In genomic region chr10:126972051-126972725, GRCm38 (mm10) we compare ENCODE assay signal across 7 mouse cellular contexts. TPM values are rescaled to one million over a fixed set of nuclear protein-coding genes. Genes with fewer than 3 reads are reported as not detected.
DNase-seq lines count a peak whose midpoint lies in the region; ATAC-seq lines count a peak whose summit lies in the region.

No protein-coding gene starts in this region.

- no peak overlapping the region for H3K4me3 ChIP-seq in forebrain, embryonic 16.5 days (replicated peaks; ENCODE audit: low read length)
- no peak overlapping the region for H3K4me3 ChIP-seq in intestine, embryonic 14.5 days (ENCODE audit: low read depth, low read length)
- no peak overlapping the region for H3K4me3 ChIP-seq in liver, embryonic 15.5 days (replicated peaks)
- no peak overlapping the region for H3K4me3 ChIP-seq in neural tube, embryonic 15.5 days (replicated peaks)

- 0 out of 2 replicates have a peak overlapping the region, but pooled peaks have one; percentile 27 for H3K4me2 ChIP-seq in forebrain, embryonic 16.5 days (ENCODE audit: low read length)
- H3K4me2 ChIP-seq in intestine, embryonic 14.5 days (ENCODE audit: low read length) = peak overlapping the region; percentile 25
- no peak overlapping the region; the same call in 1 of the 2 replicates for H3K4me2 ChIP-seq in liver, embryonic 15.5 days
- H3K4me2 ChIP-seq in neural tube, embryonic 15.5 days = peak overlapping the region; percentile 22

- H3K27ac ChIP-seq in forebrain, embryonic 16.5 days (ENCODE audit: low read length) = no peak overlapping the region
- H3K27ac ChIP-seq in intestine, embryonic 14.5 days (ENCODE audit: low read depth) = peak overlapping the region; percentile 87
- peak overlapping the region; percentile 45; the same call in 1 of the 2 replicates for H3K27ac ChIP-seq in liver, embryonic 15.5 days (replicated peaks)
- no peak overlapping the region for H3K27ac ChIP-seq in neural tube, embryonic 15.5 days (replicated peaks)

- peak; percentile 54; the same call in 1 of the 2 replicates for ATAC-seq in forebrain, embryonic 16.5 days
- peak; percentile 90 for ATAC-seq in intestine, embryonic 14.5 days (replicated peaks; ENCODE audit: low FRiP score, low TSS enrichment, low read depth)
- ATAC-seq in liver, embryonic 15.5 days (ENCODE audit: insufficient read depth) = peak; percentile 70
- no peak; the same call in 1 of the 2 replicates for ATAC-seq in neural tube, embryonic 15.5 days (ENCODE audit: low FRiP score)

- peaks cover 9% of the 10 kb centered on the region for H3K4me1 ChIP-seq in forebrain, embryonic 16.5 days (replicated peaks; ENCODE audit: control insufficient read depth, insufficient read depth, low read length)
- H3K4me1 ChIP-seq in intestine, embryonic 14.5 days (replicated peaks; ENCODE audit: control insufficient read depth, insufficient read depth, low read length) = peaks cover 34% of the 10 kb centered on the region
- peaks cover 24% of the 10 kb centered on the region for H3K4me1 ChIP-seq in liver, embryonic 15.5 days (replicated peaks)
- peaks cover 13% of the 10 kb centered on the region for H3K4me1 ChIP-seq in neural tube, embryonic 15.5 days

- H3K9ac ChIP-seq in forebrain, embryonic 16.5 days (replicated peaks; ENCODE audit: low read depth, low read length) = no peak overlapping the region
- H3K9ac ChIP-seq in intestine, embryonic 14.5 days (ENCODE audit: low read length) = no peak overlapping the region
- H3K9ac ChIP-seq in liver, embryonic 15.5 days = no peak overlapping the region
- H3K9ac ChIP-seq in neural tube, embryonic 15.5 days (replicated peaks) = no peak overlapping the region

- peak; percentile 95 for DNase-seq in embryo, embryonic 10 days (ENCODE audit: low spot score)
- peak; percentile 88 for DNase-seq in intestine, embryonic 14.5 days (ENCODE audit: low spot score)
- DNase-seq in B cell, adult 2 months = no peak
- DNase-seq in left cerebral cortex, adult 11 months (ENCODE audit: low spot score) = no peak

- no peaks in the 10 kb centered on the region for H3K36me3 ChIP-seq in forebrain, embryonic 16.5 days (ENCODE audit: control insufficient read depth, insufficient read depth)
- no peaks in the 10 kb centered on the region for H3K36me3 ChIP-seq in intestine, embryonic 14.5 days (ENCODE audit: control insufficient read depth, insufficient read depth, low read length)
- H3K36me3 ChIP-seq in liver, embryonic 15.5 days (replicated peaks) = no peaks in the 10 kb centered on the region
- H3K36me3 ChIP-seq in neural tube, embryonic 15.5 days = no peaks in the 10 kb centered on the region

- H3K27me3 ChIP-seq in forebrain, embryonic 16.5 days (replicated peaks; ENCODE audit: control insufficient read depth, insufficient read depth, low read length) = no peaks in the 10 kb centered on the region
- no peaks in the 10 kb centered on the region for H3K27me3 ChIP-seq in intestine, embryonic 14.5 days (replicated peaks; ENCODE audit: control insufficient read depth, insufficient read depth, low read length)
- H3K27me3 ChIP-seq in liver, embryonic 15.5 days = peaks cover 19% of the 10 kb centered on the region
- peaks cover 14% of the 10 kb centered on the region for H3K27me3 ChIP-seq in neural tube, embryonic 15.5 days (replicated peaks)

- H3K9me3 ChIP-seq in forebrain, embryonic 16.5 days (ENCODE audit: control insufficient read depth, low read length) = no peaks in the 10 kb centered on the region
- no peaks in the 10 kb centered on the region for H3K9me3 ChIP-seq in intestine, embryonic 14.5 days (ENCODE audit: control insufficient read depth, low read length)
- H3K9me3 ChIP-seq in liver, embryonic 15.5 days (replicated peaks) = no peaks in the 10 kb centered on the region
- H3K9me3 ChIP-seq in neural tube, embryonic 15.5 days (replicated peaks) = no peaks in the 10 kb centered on the region

- WGBS in forebrain, embryonic 16.5 days = 8% methylated on average over 13 of the region's 13 CpGs
- WGBS in intestine, embryonic 14.5 days = 7% methylated on average over 13 of the region's 13 CpGs
- WGBS in liver, embryonic 15.5 days (ENCODE audit: insufficient replicate concordance) = 41% methylated on average over 13 of the region's 13 CpGs
- 11% methylated on average over 13 of the region's 13 CpGs for WGBS in neural tube, embryonic 15.5 days

RNA-seq across cellular contexts. Expression of gene Ctdsp2, which starts 6.3 kb away (rescaled TPM):
- 22.9 and 27.6 TPM in 2 replicates for polyA plus RNA-seq in forebrain, embryonic 16.5 days (2015; fragmentation: Nextera tagmentation; extraction: Ambion mirVana)
- polyA plus RNA-seq in intestine, embryonic 14.5 days (2014; fragmentation: Nextera tagmentation; extraction: Ambion mirVana) = 99.2 and 101 TPM in 2 replicates
- 11.3 and 12.9 TPM in 2 replicates for polyA plus RNA-seq in liver, embryonic 15.5 days (2015; fragmentation: Nextera tagmentation; extraction: Ambion mirVana)
- 15.7 and 25.4 TPM in 2 replicates for polyA plus RNA-seq in neural tube, embryonic 15.5 days (2015; fragmentation: Nextera tagmentation; extraction: Ambion mirVana)

RNA-seq across cellular contexts. Expression of gene Avil, which starts 28.3 kb away (rescaled TPM):
- polyA plus RNA-seq in forebrain, embryonic 16.5 days (2015; fragmentation: Nextera tagmentation; extraction: Ambion mirVana) = 0.15 and 0.40 TPM in 2 replicates
- 0.22 TPM in 2 replicates for polyA plus RNA-seq in intestine, embryonic 14.5 days (2014; fragmentation: Nextera tagmentation; extraction: Ambion mirVana)
- 0.07 and 0.16 TPM in 2 replicates for polyA plus RNA-seq in liver, embryonic 15.5 days (2015; fragmentation: Nextera tagmentation; extraction: Ambion mirVana)
- polyA plus RNA-seq in neural tube, embryonic 15.5 days (2015; fragmentation: Nextera tagmentation; extraction: Ambion mirVana) = 19.2 and 22.4 TPM in 2 replicates

RNA-seq across cellular contexts. Expression of gene Tsfm, which starts 58.5 kb away (rescaled TPM):
- 60.8 and 66.0 TPM in 2 replicates for polyA plus RNA-seq in forebrain, embryonic 16.5 days (2015; fragmentation: Nextera tagmentation; extraction: Ambion mirVana)
- polyA plus RNA-seq in intestine, embryonic 14.5 days (2014; fragmentation: Nextera tagmentation; extraction: Ambion mirVana) = 86.1 and 86.3 TPM in 2 replicates
- 43.9 and 44.8 TPM in 2 replicates for polyA plus RNA-seq in liver, embryonic 15.5 days (2015; fragmentation: Nextera tagmentation; extraction: Ambion mirVana)
- 66.6 and 71.0 TPM in 2 replicates for polyA plus RNA-seq in neural tube, embryonic 15.5 days (2015; fragmentation: Nextera tagmentation; extraction: Ambion mirVana)

Comparison
In these comparisons a context has a peak if more than half of its experiments do, and no peak if none do; other contexts are left out.
1. DNase-seq: peak in embryo, embryonic 10 days (single experiment) and intestine, embryonic 14.5 days (single experiment); none in B cell, adult 2 months (0 of 2) and left cerebral cortex, adult 11 months (single experiment).
2. H3K27ac ChIP-seq: peak in intestine, embryonic 14.5 days (single experiment) and liver, embryonic 15.5 days (single experiment); none in forebrain, embryonic 16.5 days (single experiment) and neural tube, embryonic 15.5 days (single experiment).
3. RNA of gene Avil, which starts 28.3 kb away (polyA plus RNA-seq): 19.2 to 22.4 TPM in neural tube, embryonic 15.5 days; 0.22 TPM in intestine, embryonic 14.5 days, 0.15 to 0.40 TPM in forebrain, embryonic 16.5 days and 0.07 to 0.16 TPM in liver, embryonic 15.5 days; every median in the first group is over 10 times any median in the second.